Mouse (Mus musculus): ENCODE results near the gene Abhd12b. TPM values are rescaled to one million over a fixed set of nuclear protein-coding genes. Genes with fewer than 3 reads are reported as not detected.

Abhd12b gene
- total and polyA plus RNA-seq, 3 experiments = 0.23 TPM; not detected in 2

- H3K4me3 ChIP-seq (replicated peaks in 1 of 3; ENCODE audit: low read depth in 2 of 3, low read length in 2 of 3, poor library complexity in 1 of 3) = no peak overlapping the region
- DNase-seq (ENCODE audit: extremely low read depth) = no peak
- peak overlapping the region; percentile 31; the same call in 1 of the 2 replicates for H3K27ac ChIP-seq (ENCODE audit: insufficient read depth, low read depth)
- no peak overlapping the region for H3K9ac ChIP-seq (ENCODE audit: insufficient read depth, low read depth)
- dilution Hi-C loops (cut with MboI; ENCODE audit: extremely low pct_ligation_motif_present, extremely low pct_unique_long_range_greater_than_20kb, low sequenced_read_pairs) (no loop called here), in situ Hi-C loops (cut with MboI; ENCODE audit: low pct_ligation_motif_present, low pct_unique_long_range_greater_than_20kb, low sequenced_read_pairs) (no loop called here)
- no peak for TF ChIP-seq MAX (IDR thresholded peaks at IDR 0.05; ENCODE audit: low read length)
- TF ChIP-seq JUND (conservative IDR thresholded peaks at IDR 0.05; ENCODE audit: low read depth, low read length) = peak; percentile 21; the same call in 1 of the 2 replicates
- peak; percentile 9; the same call in 1 of the 2 replicates for TF ChIP-seq ETS1 (conservative IDR thresholded peaks at IDR 0.05; ENCODE audit: low read depth, low read length)
- peak; percentile 85 for TF ChIP-seq ZNF384 (IDR thresholded peaks at IDR 0.05; ENCODE audit: low read depth, low read length)
- H3K36me3 ChIP-seq (replicated peaks in 1 of 2; ENCODE audit: control insufficient read depth in 1 of 2, insufficient read depth in 1 of 2, low read length in 1 of 2) = peaks cover 11 to 39% of the 10 kb centered on the region in 2 experiments
- 0 out of 2 replicates have a peak overlapping the region, but pooled peaks have one; percentile 11 for H3K4me2 ChIP-seq (ENCODE audit: insufficient read depth, low read depth, poor library complexity, severe bottlenecking)
- no peaks in the 10 kb centered on the region for H3K9me3 ChIP-seq (replicated peaks; ENCODE audit: low read length)
- peaks cover 8% of the 10 kb centered on the region for H3K79me2 ChIP-seq (replicated peaks; ENCODE audit: control insufficient read depth, extremely low read depth, insufficient read depth, poor library complexity, severe bottlenecking)
- peaks cover 20 to 76% of the 10 kb centered on the region in 2 experiments for H3K4me1 ChIP-seq (ENCODE audit: control insufficient read depth in 1 of 2, insufficient read depth in 2 of 2)
- H3K27me3 ChIP-seq (replicated peaks) = no peaks in the 10 kb centered on the region
These were observed 49.0 kb upstream of the Abhd12b start for GRCm38 (mm10) chr12:70104776-70105420.

- dilution Hi-C loops (cut with MboI; ENCODE audit: extremely low pct_ligation_motif_present, extremely low pct_unique_long_range_greater_than_20kb, low sequenced_read_pairs) = no loop called here
- no peak overlapping the region for H3K4me3 ChIP-seq (replicated peaks in 1 of 3; ENCODE audit: low read depth in 2 of 3, low read length in 2 of 3, poor library complexity in 1 of 3)
These were observed 48.1 kb upstream of the Abhd12b start for GRCm38 (mm10) chr12:70105885-70106284.

GRCm38 (mm10) chr12:70106508-70106907 is 47.4 kb upstream of the Abhd12b start:
- Histone ChIP-seq H3K27me3 (replicated peaks) (no peaks in the 10 kb centered on the region), H3K9me3 (replicated peaks; ENCODE audit: low read length) (no peaks in the 10 kb centered on the region), H3K4me1 (ENCODE audit: control insufficient read depth in 1 of 2, insufficient read depth in 2 of 2) (peaks cover 20 to 81% of the 10 kb centered on the region in 2 experiments), H3K4me3 (replicated peaks in 1 of 3; ENCODE audit: low read depth in 2 of 3, low read length in 2 of 3, poor library complexity in 1 of 3) (no peak overlapping the region), H3K27ac (ENCODE audit: insufficient read depth, low read depth) (no peak overlapping the region), H3K4me2 (ENCODE audit: insufficient read depth, low read depth, poor library complexity, severe bottlenecking) (no peak overlapping the region), H3K79me2 (replicated peaks; ENCODE audit: control insufficient read depth, extremely low read depth, insufficient read depth, poor library complexity, severe bottlenecking) (peaks cover 12% of the 10 kb centered on the region), H3K9ac (ENCODE audit: insufficient read depth, low read depth) (no peak overlapping the region), H3K36me3 (replicated peaks in 1 of 2; ENCODE audit: control insufficient read depth in 1 of 2, insufficient read depth in 1 of 2, low read length in 1 of 2) (peaks cover 9 to 24% of the 10 kb centered on the region in 2 experiments)
- dilution Hi-C loops (cut with MboI; ENCODE audit: extremely low pct_ligation_motif_present, extremely low pct_unique_long_range_greater_than_20kb, low sequenced_read_pairs) (no loop called here), in situ Hi-C loops (cut with MboI; ENCODE audit: low pct_ligation_motif_present, low pct_unique_long_range_greater_than_20kb, low sequenced_read_pairs) (no loop called here)
- no peak for TF ChIP-seq USF2 (conservative IDR thresholded peaks at IDR 0.05; ENCODE audit: low read depth, low read length)
- no peak for TF ChIP-seq MXI1 (IDR thresholded peaks at IDR 0.05; ENCODE audit: low read depth, low read length)
- TF ChIP-seq TCF12 (IDR thresholded peaks at IDR 0.05; ENCODE audit: low read depth, low read length) = no peak
- no peak for TF ChIP-seq ZKSCAN1 (IDR thresholded peaks at IDR 0.05; ENCODE audit: borderline replicate concordance, low read depth, low read length)
- TF ChIP-seq PAX5 (IDR thresholded peaks at IDR 0.05; ENCODE audit: low read length) = no peak
- no peak for TF ChIP-seq RAD21 (IDR thresholded peaks at IDR 0.05; ENCODE audit: low read depth, low read length)
- no peak for TF ChIP-seq ELF1 (IDR thresholded peaks at IDR 0.05; ENCODE audit: low read depth, low read length)
- TF ChIP-seq JUN (IDR thresholded peaks at IDR 0.05; ENCODE audit: insufficient read depth, low read depth, low read length) = no peak
- TF ChIP-seq USF1 (IDR thresholded peaks at IDR 0.05; ENCODE audit: low read depth, low read length) = no peak
- no peak for TF ChIP-seq BHLHE40 (IDR thresholded peaks at IDR 0.05; ENCODE audit: low read depth, low read length)
- no peak for TF ChIP-seq EP300 (IDR thresholded peaks at IDR 0.05; ENCODE audit: low read length)
- no peak for DNase-seq (ENCODE audit: extremely low read depth)

More at GRCm38 (mm10) chr12:70105885-70106284, 48.1 kb upstream of the Abhd12b start:
- in situ Hi-C loops (cut with MboI; ENCODE audit: low pct_ligation_motif_present, low pct_unique_long_range_greater_than_20kb, low sequenced_read_pairs) = no loop called here
- TF ChIP-seq IRF4 (IDR thresholded peaks at IDR 0.05; ENCODE audit: low read depth, low read length) (no peak), CHD1 (IDR thresholded peaks at IDR 0.05; ENCODE audit: low read depth, low read length) (no peak), BHLHE40 (IDR thresholded peaks at IDR 0.05; ENCODE audit: low read depth, low read length) (no peak), GABPA (IDR thresholded peaks at IDR 0.05; ENCODE audit: insufficient replicate concordance, low read depth, low read length) (no peak), MAFK (IDR thresholded peaks at IDR 0.05; ENCODE audit: insufficient replicate concordance, low read length) (no peak), USF1 (IDR thresholded peaks at IDR 0.05; ENCODE audit: low read depth, low read length) (no peak), NELFE (IDR thresholded peaks at IDR 0.05; ENCODE audit: low read depth, low read length) (no peak), CHD2 (IDR thresholded peaks at IDR 0.05; ENCODE audit: low read length) (no peak), MAZ (IDR thresholded peaks at IDR 0.05; ENCODE audit: low read depth, low read length) (no peak), TCF12 (IDR thresholded peaks at IDR 0.05; ENCODE audit: low read depth, low read length) (no peak), JUN (IDR thresholded peaks at IDR 0.05; ENCODE audit: insufficient read depth, low read depth, low read length) (no peak), E2F4 (IDR thresholded peaks at IDR 0.05; ENCODE audit: insufficient replicate concordance, low read depth, low read length) (no peak), MAX (IDR thresholded peaks at IDR 0.05; ENCODE audit: low read length) (no peak), ZC3H11A (IDR thresholded peaks at IDR 0.05; ENCODE audit: low read depth, low read length) (no peak), UBTF (IDR thresholded peaks at IDR 0.05; ENCODE audit: low read depth, low read length) (no peak)
- Histone ChIP-seq H3K9me3 (replicated peaks; ENCODE audit: low read length) (no peaks in the 10 kb centered on the region), H3K9ac (ENCODE audit: insufficient read depth, low read depth) (no peak overlapping the region), H3K36me3 (replicated peaks in 1 of 2; ENCODE audit: control insufficient read depth in 1 of 2, insufficient read depth in 1 of 2, low read length in 1 of 2) (peaks cover 11 to 31% of the 10 kb centered on the region in 2 experiments), H3K27ac (ENCODE audit: insufficient read depth, low read depth) (no peak overlapping the region), H3K79me2 (replicated peaks; ENCODE audit: control insufficient read depth, extremely low read depth, insufficient read depth, poor library complexity, severe bottlenecking) (peaks cover 10% of the 10 kb centered on the region), H3K27me3 (replicated peaks) (no peaks in the 10 kb centered on the region), H3K4me2 (ENCODE audit: insufficient read depth, low read depth, poor library complexity, severe bottlenecking) (no peak overlapping the region), H3K4me1 (ENCODE audit: control insufficient read depth in 1 of 2, insufficient read depth in 2 of 2) (peaks cover 20 to 81% of the 10 kb centered on the region in 2 experiments)
- no peak for DNase-seq (ENCODE audit: extremely low read depth)

Measured in CH12.LX (cell line).